In genomic region chr7:80246859-80247258, GRCm38 (mm10) we compare ENCODE assay signal across 9 mouse cellular contexts. TPM values are rescaled to one million over a fixed set of nuclear protein-coding genes. Genes with fewer than 3 reads are reported as not detected.
DNase-seq lines count a peak whose midpoint lies in the region; ATAC-seq and TF ChIP-seq lines count a peak whose summit lies in the region.
"Had no signal": no experiment of that assay in that cellular context is flagged by ENCODE, and none has a peak within 500 bp of the region (broad histone marks: within the 10 kb centered on the region; RNA-seq: fewer than 3 reads in every experiment).

No protein-coding gene starts in this region.

- H3K27me3 ChIP-seq in heart, embryonic 15.5 days = no peaks in the 10 kb centered on the region
- no peaks in the 10 kb centered on the region for H3K27me3 ChIP-seq in hindbrain, postnatal 0 days (ENCODE audit: insufficient read depth, low read length)
- no peaks in the 10 kb centered on the region for H3K27me3 ChIP-seq in midbrain, embryonic 14.5 days (ENCODE audit: control insufficient read depth, insufficient read depth, low read length)

- WGBS in heart, embryonic 15.5 days = 24% methylated on average over 7 of the region's 7 CpGs
- 64% methylated on average over 7 of the region's 7 CpGs for WGBS in hindbrain, postnatal 0 days
- 71% methylated on average over 7 of the region's 7 CpGs for WGBS in midbrain, embryonic 14.5 days

- TF ChIP-seq POLR2A in brain, embryonic 14.5 days (IDR thresholded peaks at IDR 0.05; ENCODE audit: borderline replicate concordance, extremely low read depth, insufficient read depth, insufficient read length, poor library complexity, severe bottlenecking) = no peak

- no peak for TF ChIP-seq CTCF in brain, embryonic 14.5 days (IDR thresholded peaks at IDR 0.05; ENCODE audit: borderline replicate concordance, extremely low read depth, insufficient read depth, insufficient read length)
- TF ChIP-seq CTCF in hindbrain, postnatal 0 days (IDR thresholded peaks at IDR 0.05; ENCODE audit: low read depth) = no peak

- no peaks in the 10 kb centered on the region for H3K36me3 ChIP-seq in heart, embryonic 15.5 days
- no peaks in the 10 kb centered on the region for H3K36me3 ChIP-seq in hindbrain, postnatal 0 days (ENCODE audit: insufficient read depth, low read length)
- no peaks in the 10 kb centered on the region for H3K36me3 ChIP-seq in midbrain, embryonic 14.5 days (ENCODE audit: control insufficient read depth, insufficient read depth, low read length)

- peak overlapping the region; percentile 87 for H3K27ac ChIP-seq in heart, embryonic 15.5 days
- peak overlapping the region; percentile 83; the same call in 1 of the 2 replicates for H3K27ac ChIP-seq in hindbrain, postnatal 0 days
- H3K27ac ChIP-seq in midbrain, embryonic 14.5 days (replicated peaks; ENCODE audit: low read depth, low read length) = peak overlapping the region; percentile 90

- peak overlapping the region; percentile 80 for H3K4me2 ChIP-seq in heart, embryonic 15.5 days
- peak overlapping the region; percentile 65 for H3K4me2 ChIP-seq in hindbrain, postnatal 0 days (ENCODE audit: low read depth, low read length)
- peak overlapping the region; percentile 60 for H3K4me2 ChIP-seq in midbrain, embryonic 14.5 days (ENCODE audit: low read length)

- H3K9ac ChIP-seq in heart, embryonic 15.5 days = peak overlapping the region; percentile 70; the same call in 1 of the 2 replicates
- H3K9ac ChIP-seq in hindbrain, postnatal 0 days (replicated peaks; ENCODE audit: low read length) = peak overlapping the region; percentile 62; the same call in 1 of the 2 replicates
- peak overlapping the region; percentile 1; the same call in 1 of the 2 replicates for H3K9ac ChIP-seq in midbrain, embryonic 14.5 days (replicated peaks; ENCODE audit: low read length)

- no peak for ATAC-seq in heart, embryonic 15.5 days (replicated peaks; ENCODE audit: insufficient number of reproducible peaks, insufficient read depth, low FRiP score, low read depth)
- no peak for ATAC-seq in hindbrain, postnatal 0 days
- no peak for ATAC-seq in midbrain, embryonic 14.5 days (ENCODE audit: low FRiP score, low TSS enrichment)

- peak overlapping the region; percentile 68 for H3K4me3 ChIP-seq in heart, embryonic 15.5 days
- H3K4me3 ChIP-seq in hindbrain, postnatal 0 days (ENCODE audit: low read length) = peak overlapping the region; percentile 56
- peak overlapping the region; percentile 55 for H3K4me3 ChIP-seq in midbrain, embryonic 14.5 days (replicated peaks; ENCODE audit: low read depth, low read length)

- no peak for DNase-seq in heart, postnatal 25 days (ENCODE audit: low spot score)
- DNase-seq in brain, embryonic 14.5 days (ENCODE audit: low read depth) = peak; percentile 7
- no peak for DNase-seq in hindbrain, postnatal 0 days (ENCODE audit: low spot score)
- no peak for DNase-seq in midbrain, embryonic 14.5 days
- DNase-seq in right cerebral cortex, postnatal 4 days = no peak
- DNase-seq in layer of hippocampus, adult 11-12 months (ENCODE audit: low spot score) = no peak
- no peak for DNase-seq in urinary bladder, adult 2 months (ENCODE audit: low spot score)

- intact Hi-C loops in heart, postnatal 25 days (cut with DNase I) = no loop called here

- H3K9me3 ChIP-seq in heart, embryonic 15.5 days (replicated peaks) = no peaks in the 10 kb centered on the region
- no peaks in the 10 kb centered on the region for H3K9me3 ChIP-seq in hindbrain, postnatal 0 days (ENCODE audit: low read length)
- no peaks in the 10 kb centered on the region for H3K9me3 ChIP-seq in midbrain, embryonic 14.5 days (ENCODE audit: control insufficient read depth, low read length)

- H3K4me1 ChIP-seq in heart, embryonic 15.5 days (replicated peaks) = peaks cover 8% of the 10 kb centered on the region
- no peaks in the 10 kb centered on the region for H3K4me1 ChIP-seq in hindbrain, postnatal 0 days (ENCODE audit: insufficient read depth, low read length)
- H3K4me1 ChIP-seq in midbrain, embryonic 14.5 days (ENCODE audit: control insufficient read depth, insufficient read depth, low read length) = no peaks in the 10 kb centered on the region

RNA-seq across cellular contexts. Expression of gene Ttll13, which starts 0.7 kb away (rescaled TPM):
- polyA plus RNA-seq in heart, embryonic 15.5 days (2015; fragmentation: Nextera tagmentation; extraction: Ambion mirVana) = 0.63 and 1.2 TPM in 2 replicates
- total RNA-seq in heart, postnatal 25 days (2021) = under 1 TPM; 0.28 to 0.52 TPM
- polyA plus RNA-seq in brain, embryonic 14.5 days (2012; rRNA removed) = 0.79 and 1.2 TPM in 2 replicates
- total RNA-seq in hindbrain, postnatal 0 days (2014; rRNA removed) = 0.61 and 0.73 TPM in 2 replicates
- 1.8 and 2.7 TPM in 2 replicates for polyA plus RNA-seq in hindbrain, postnatal 0 days (2015; fragmentation: Nextera tagmentation; extraction: Ambion mirVana)
- polyA plus RNA-seq in midbrain, embryonic 14.5 days (2014; fragmentation: Nextera tagmentation; extraction: Ambion mirVana) = 1.2 and 2.2 TPM in 2 replicates
- 1.2 and 1.7 TPM in 2 replicates for polyA plus RNA-seq in urinary bladder, adult 2 months (2012; rRNA removed)
- total RNA-seq: megakaryocyte progenitor cell, adult 5-6 weeks had no signal

RNA-seq across cellular contexts. Expression of gene Ngrn, which starts 14.2 kb away (rescaled TPM):
- polyA plus RNA-seq in heart, embryonic 15.5 days (2015; fragmentation: Nextera tagmentation; extraction: Ambion mirVana) = 36.3 and 39.5 TPM in 2 replicates
- total RNA-seq in heart, postnatal 25 days (2021) = 10 to 100 TPM; 25.1 to 27.1 TPM
- 50.9 and 65.2 TPM in 2 replicates for polyA plus RNA-seq in brain, embryonic 14.5 days (2012; rRNA removed)
- 47.6 and 48.6 TPM in 2 replicates for total RNA-seq in hindbrain, postnatal 0 days (2014; rRNA removed)
- polyA plus RNA-seq in hindbrain, postnatal 0 days (2015; fragmentation: Nextera tagmentation; extraction: Ambion mirVana) = 69.8 and 71.9 TPM in 2 replicates
- polyA plus RNA-seq in midbrain, embryonic 14.5 days (2014; fragmentation: Nextera tagmentation; extraction: Ambion mirVana) = 67.3 and 70.8 TPM in 2 replicates
- 41.7 and 54.9 TPM in 2 replicates for polyA plus RNA-seq in urinary bladder, adult 2 months (2012; rRNA removed)

RNA-seq across cellular contexts. Expression of gene Gdpgp1, which starts 14.2 kb away (rescaled TPM):
- polyA plus RNA-seq in heart, embryonic 15.5 days (2015; fragmentation: Nextera tagmentation; extraction: Ambion mirVana) = 2.7 and 3.8 TPM in 2 replicates
- total RNA-seq in heart, postnatal 25 days (2021) = 1 to 10 TPM; 1.4 to 1.8 TPM
- polyA plus RNA-seq in brain, embryonic 14.5 days (2012; rRNA removed) = 2.3 and 3.4 TPM in 2 replicates
- total RNA-seq in hindbrain, postnatal 0 days (2014; rRNA removed) = 5.5 and 6.8 TPM in 2 replicates
- polyA plus RNA-seq in hindbrain, postnatal 0 days (2015; fragmentation: Nextera tagmentation; extraction: Ambion mirVana) = 2.3 and 2.8 TPM in 2 replicates
- 4.0 TPM in 2 replicates for polyA plus RNA-seq in midbrain, embryonic 14.5 days (2014; fragmentation: Nextera tagmentation; extraction: Ambion mirVana)
- polyA plus RNA-seq in urinary bladder, adult 2 months (2012; rRNA removed) = 2.2 and 2.6 TPM in 2 replicates

RNA-seq across cellular contexts. Expression of gene Cib1, which starts 14.2 kb away (rescaled TPM):
- polyA plus RNA-seq in heart, embryonic 15.5 days (2015; fragmentation: Nextera tagmentation; extraction: Ambion mirVana) = 48.7 and 65.4 TPM in 2 replicates
- total RNA-seq in heart, postnatal 25 days (2021) = 10 to 100 TPM; 14.1 to 18.0 TPM
- 25.7 and 31.1 TPM in 2 replicates for polyA plus RNA-seq in brain, embryonic 14.5 days (2012; rRNA removed)
- 33.5 and 34.1 TPM in 2 replicates for total RNA-seq in hindbrain, postnatal 0 days (2014; rRNA removed)
- 49.9 and 55.6 TPM in 2 replicates for polyA plus RNA-seq in hindbrain, postnatal 0 days (2015; fragmentation: Nextera tagmentation; extraction: Ambion mirVana)
- polyA plus RNA-seq in midbrain, embryonic 14.5 days (2014; fragmentation: Nextera tagmentation; extraction: Ambion mirVana) = 24.2 and 26.7 TPM in 2 replicates
- 66.1 and 85.6 TPM in 2 replicates for polyA plus RNA-seq in urinary bladder, adult 2 months (2012; rRNA removed)

RNA-seq across cellular contexts. Expression of gene Vps33b, which starts 22.6 kb away (rescaled TPM):
- 8.1 and 12.1 TPM in 2 replicates for polyA plus RNA-seq in heart, embryonic 15.5 days (2015; fragmentation: Nextera tagmentation; extraction: Ambion mirVana)
- 1 to 10 TPM; 5.8 to 6.1 TPM for total RNA-seq in heart, postnatal 25 days (2021)
- 25.5 and 34.0 TPM in 2 replicates for polyA plus RNA-seq in brain, embryonic 14.5 days (2012; rRNA removed)
- total RNA-seq in hindbrain, postnatal 0 days (2014; rRNA removed) = 23.8 and 24.3 TPM in 2 replicates
- 11.6 and 15.4 TPM in 2 replicates for polyA plus RNA-seq in hindbrain, postnatal 0 days (2015; fragmentation: Nextera tagmentation; extraction: Ambion mirVana)
- polyA plus RNA-seq in midbrain, embryonic 14.5 days (2014; fragmentation: Nextera tagmentation; extraction: Ambion mirVana) = 18.8 and 21.9 TPM in 2 replicates
- polyA plus RNA-seq in urinary bladder, adult 2 months (2012; rRNA removed) = 20.3 and 20.7 TPM in 2 replicates

Comparison
In these comparisons a context has a peak if more than half of its experiments do, and no peak if none do; other contexts are left out.
1. H3K9ac ChIP-seq: peak in every context shown above with its lines; median percentile 70 in heart, embryonic 15.5 days; 62 in hindbrain, postnatal 0 days; 1 in midbrain, embryonic 14.5 days.